Mouse (Mus musculus) liver, embryonic 14.5 days (tissue): ENCODE data around the gene Mboat2.

Experiments
- CTCF ChIP-seq: IDR thresholded peaks from 2 replicates; pipeline ENCODE4 v1.5.1; 2016; ENCODE audit warnings: antibody characterized with exemption, low read depth, control low read depth
- EP300 ChIP-seq: IDR thresholded peaks from 2 replicates; pipeline ENCODE4 v1.6.1; 2016; ENCODE audit warnings: antibody characterized with exemption, low read depth

DNA sequence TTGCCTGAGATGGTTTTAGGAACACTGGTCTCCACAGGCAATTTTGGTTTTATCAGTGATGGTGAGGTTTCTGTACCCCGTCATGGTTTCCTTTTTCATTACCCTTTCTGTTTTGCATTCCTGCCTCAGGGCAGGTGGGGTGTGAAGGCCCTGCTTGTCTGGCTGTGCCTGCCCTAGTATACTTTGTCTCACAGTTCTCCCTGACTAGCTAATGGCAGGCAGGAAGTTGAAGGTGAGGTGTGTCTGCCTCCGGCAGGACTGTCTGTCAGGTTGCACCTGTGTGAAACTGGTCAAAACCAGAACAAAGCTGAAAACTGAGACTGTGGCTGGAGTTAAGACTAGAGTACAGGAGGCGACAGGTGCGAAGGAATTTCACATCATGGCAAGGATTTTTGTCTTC lies 46.9 kb upstream of the Mboat2 start:
- TF ChIP-seq CTCF, result no peak
- no peak for TF ChIP-seq EP300
